Mouse (Mus musculus) intestine, embryonic 15.5 days (tissue): ENCODE data around the gene Olfr1066. TPM values are rescaled to one million over a fixed set of nuclear protein-coding genes. Genes with fewer than 3 reads are reported as not detected.
"Not testable (repeated sequence)": the region's sequence is repeated elsewhere in the genome, so short reads cannot be mapped to it uniquely, and the experiment has no call there.

Source experiments
- ATAC-seq: fragments of 200-750 bp; cut with Nextera tagmentation; 2 replicates; pipeline ENCODE4 v1.8.0; 2017; ENCODE audit warnings: moderate TSS enrichment, moderate library complexity
- H3K27ac ChIP-seq: fragments of 300-500 bp; sonication (generic); 2 replicates; pipeline ENCODE4 v1.5.1; 2015; ENCODE audit warnings: mild to moderate bottlenecking, inconsistent platforms
- H3K27me3 ChIP-seq: fragments of 300-500 bp; sonication (generic); replicated peaks from 2 replicates; pipeline ENCODE4 v1.6.1; 2015; ENCODE audit warnings: inconsistent platforms
- H3K36me3 ChIP-seq: fragments of 300-500 bp; sonication (generic); 2 replicates; pipeline ENCODE4 v1.6.1; 2015; ENCODE audit warnings: inconsistent platforms
- H3K4me1 ChIP-seq: fragments of 300-500 bp; sonication (generic); replicated peaks from 2 replicates; pipeline ENCODE4 v1.6.1; 2015; ENCODE audit warnings: inconsistent platforms
- H3K4me2 ChIP-seq: fragments of 300-500 bp; sonication (generic); replicated peaks from 2 replicates; pipeline ENCODE4 v1.6.1; 2015; ENCODE audit warnings: mild to moderate bottlenecking, inconsistent platforms
- H3K4me3 ChIP-seq: fragments of 300-500 bp; sonication (generic); replicated peaks from 2 replicates; pipeline ENCODE4 v1.5.1; 2015; ENCODE audit warnings: inconsistent platforms
- H3K9ac ChIP-seq: fragments of 300-500 bp; sonication (generic); 2 replicates; pipeline ENCODE4 v1.6.1; 2015; ENCODE audit warnings: inconsistent platforms
- H3K9me3 ChIP-seq: fragments of 300-500 bp; sonication (generic); 2 replicates; pipeline ENCODE4 v1.6.1; 2016; ENCODE audit warnings: inconsistent platforms
- WGBS: fragments of 180-500 bp; shearing (Covaris S2); methylation state at CpG from one replicate; pipeline ENCODE4 v1.1.7; 2015; 5-methylcytosine and 5-hydroxymethylcytosine counted together
- polyA plus RNA-seq: library from polyadenylated mRNA; unstranded; fragments of >200 nt; fragmentation: Nextera tagmentation; extraction: Ambion mirVana; gene quantifications from 2 replicates; pipeline ENCODE4 v1.2.1, GENCODE M21; 2015

The Olfr1066 gene
- polyA plus RNA-seq: not detected in 2 replicates

GRCm38 (mm10) chr2:86456169-86456568, at the start of gene Olfr1066:
Gene Olfr1066, minus strand, starts transcription at chr2:86456269.
- no peak within 1 kb of the TSS for H3K4me3 ChIP-seq
- WGBS: 95% methylated on average over 1 of the region's 1 CpGs
- ATAC-seq: no peak
- no peaks in the 10 kb centered on the region for H3K27me3 ChIP-seq
- H3K4me1 ChIP-seq: no peaks in the 10 kb centered on the region
- no peaks in the 10 kb centered on the region for H3K36me3 ChIP-seq
- no peak within 1 kb of the TSS for H3K9ac ChIP-seq
- H3K9me3 ChIP-seq: no peaks in the 10 kb centered on the region
- H3K27ac ChIP-seq: no peak within 1 kb of the TSS
- no peak within 1 kb of the TSS for H3K4me2 ChIP-seq

DNA sequence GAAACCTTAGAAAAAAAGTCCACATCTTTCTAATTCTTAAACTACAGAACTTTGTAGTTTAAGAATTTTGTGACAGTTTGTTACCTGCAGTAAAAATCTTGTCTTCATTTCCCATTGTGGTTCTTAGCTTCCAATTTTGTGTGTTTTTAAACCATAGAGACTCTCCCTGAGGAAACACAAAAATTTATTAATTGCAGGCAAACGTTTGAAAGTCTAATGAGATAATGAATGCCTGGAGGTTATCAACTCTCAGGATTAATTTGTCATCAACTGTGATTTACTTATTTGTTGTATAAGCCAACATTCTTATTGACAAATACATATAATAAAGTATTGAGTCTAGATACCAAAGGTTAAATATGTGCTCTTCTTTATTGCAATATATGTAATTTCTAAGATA, 31.2 kb upstream of the Olfr1066 start, which contains the start of gene Olfr228:
Gene Olfr228, minus strand, starts transcription at position 101 of the 400 bp plus-strand sequence.
- Histone ChIP-seq H3K27ac (no peak within 1 kb of the TSS), H3K9me3 (no peaks in the 10 kb centered on the region), H3K9ac (no peak within 1 kb of the TSS), H3K36me3 (no peaks in the 10 kb centered on the region), H3K4me3 (no peak within 1 kb of the TSS), H3K4me2 (no peak within 1 kb of the TSS), H3K4me1 (no peaks in the 10 kb centered on the region), H3K27me3 (no peaks in the 10 kb centered on the region)
- no peak for ATAC-seq
- WGBS: 34% methylated on average over 1 of the region's 1 CpGs

- peak; percentile 39; the same call in 1 of the 2 replicates for ATAC-seq
Measured at GRCm38 (mm10) chr2:86464442-86465109, 8.5 kb upstream of the Olfr1066 start.

GRCm38 (mm10) chr2:86460434-86460833, 4.4 kb upstream of the Olfr1066 start:
- no peak overlapping the region for H3K9ac ChIP-seq
- WGBS: 67% methylated on average over 1 of the region's 1 CpGs
- H3K27me3 ChIP-seq: no peaks in the 10 kb centered on the region
- H3K9me3 ChIP-seq: no peaks in the 10 kb centered on the region
- no peak overlapping the region for H3K27ac ChIP-seq
- H3K4me2 ChIP-seq: no peak overlapping the region
- no peak overlapping the region for H3K4me3 ChIP-seq
- no peaks in the 10 kb centered on the region for H3K4me1 ChIP-seq
- no peak for ATAC-seq
- no peaks in the 10 kb centered on the region for H3K36me3 ChIP-seq

More at GRCm38 (mm10) chr2:86464442-86465109, 8.5 kb upstream of the Olfr1066 start:
- Histone ChIP-seq H3K27ac (no peak overlapping the region), H3K4me3 (no peak overlapping the region), H3K4me2 (peak overlapping the region; percentile 35; the same call in 1 of the 2 replicates), H3K9me3 (no peaks in the 10 kb centered on the region), H3K36me3 (no peaks in the 10 kb centered on the region), H3K4me1 (no peaks in the 10 kb centered on the region), H3K27me3 (no peaks in the 10 kb centered on the region), H3K9ac (no peak overlapping the region)
- WGBS: 31% methylated on average over 10 of the region's 10 CpGs

- H3K9ac ChIP-seq, H3K4me2 ChIP-seq, H3K4me1 ChIP-seq, H3K27ac ChIP-seq, H3K4me3 ChIP-seq, H3K9me3 ChIP-seq, H3K36me3 ChIP-seq, H3K27me3 ChIP-seq, ATAC-seq: not testable (repeated sequence)
- WGBS: 70% methylated on average over 1 of the region's 1 CpGs
Measured at GRCm38 (mm10) chr2:86450491-86450890, 5.6 kb downstream of the Olfr1066 start, which contains the start of gene Olfr1065. Gene Olfr1065, minus strand, starts transcription at chr2:86450591.

DNA sequence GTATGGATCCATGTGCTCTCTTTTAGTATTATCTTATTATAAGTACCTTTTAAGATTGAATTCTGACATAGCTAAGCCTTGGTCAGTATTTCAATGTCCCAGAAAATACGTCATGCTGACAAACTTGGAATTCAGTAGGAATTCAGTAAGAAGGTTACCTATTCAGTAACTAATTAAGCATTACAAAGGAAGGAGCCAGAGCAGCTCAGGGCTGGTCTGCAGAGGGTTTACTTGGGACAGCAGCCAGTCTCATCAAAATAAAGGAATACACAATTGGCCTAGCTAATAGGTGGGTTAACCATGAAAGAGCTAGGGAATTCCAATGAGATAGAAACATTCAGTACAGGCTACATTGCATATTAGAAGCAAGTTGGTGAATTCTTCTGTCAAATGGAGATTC, 14.0 kb downstream of the Olfr1066 start:
- not testable (repeated sequence) for H3K9ac ChIP-seq, H3K4me2 ChIP-seq, H3K27ac ChIP-seq, H3K4me1 ChIP-seq, H3K36me3 ChIP-seq, H3K9me3 ChIP-seq, ATAC-seq, H3K27me3 ChIP-seq, H3K4me3 ChIP-seq
- 68% methylated on average over 1 of the region's 1 CpGs for WGBS

DNA sequence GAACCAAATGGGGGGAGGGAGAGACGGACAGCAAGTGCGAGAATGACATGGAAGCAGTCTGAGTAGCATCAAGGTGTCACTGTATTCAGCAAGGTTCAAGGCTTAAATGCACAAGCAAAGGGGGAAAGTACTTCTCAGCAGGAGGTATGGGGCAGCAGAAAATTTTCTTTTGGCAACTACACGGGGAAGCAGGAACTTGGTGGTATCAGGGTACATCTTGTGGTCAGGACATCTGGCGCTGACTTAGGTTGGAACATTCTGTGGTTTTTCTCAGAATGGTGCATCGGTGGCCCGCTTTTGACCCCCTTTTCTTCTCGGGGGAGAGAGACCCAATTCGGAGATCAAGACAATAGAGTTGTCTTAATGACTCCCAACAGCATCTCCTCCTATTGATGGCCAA, 27.6 kb downstream of the Olfr1066 start:
- not testable (repeated sequence) for H3K4me3 ChIP-seq, H3K4me1 ChIP-seq, H3K27me3 ChIP-seq, H3K9me3 ChIP-seq, H3K36me3 ChIP-seq, H3K9ac ChIP-seq, ATAC-seq, H3K4me2 ChIP-seq, H3K27ac ChIP-seq
- 88% methylated on average over 8 of the region's 8 CpGs for WGBS

DNA sequence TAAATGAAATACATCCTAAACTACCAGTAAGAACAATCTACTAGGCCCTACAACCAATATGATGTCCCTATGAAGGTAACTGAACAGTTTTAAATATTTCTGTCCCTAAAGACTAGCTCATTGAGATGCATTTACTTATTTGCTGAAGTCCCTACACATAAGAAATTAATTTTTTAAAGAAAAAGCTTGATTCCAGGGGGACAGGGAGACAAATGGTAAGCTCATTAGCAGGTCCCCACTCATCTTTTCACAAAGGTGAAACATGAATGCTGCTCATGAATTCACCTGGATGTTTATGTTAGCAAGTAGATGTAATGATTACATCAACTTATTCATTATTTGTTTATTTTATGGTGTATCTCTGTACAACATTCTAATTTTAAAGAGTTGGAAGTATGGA, 29.4 kb downstream of the Olfr1066 start, which contains the start of gene Olfr1062:
Gene Olfr1062, minus strand, starts transcription at position 101 of the 400 bp plus-strand sequence.
- not testable (repeated sequence) for H3K9me3 ChIP-seq, H3K4me2 ChIP-seq, H3K4me3 ChIP-seq, H3K36me3 ChIP-seq, H3K4me1 ChIP-seq, ATAC-seq, H3K27me3 ChIP-seq, H3K9ac ChIP-seq, H3K27ac ChIP-seq

DNA sequence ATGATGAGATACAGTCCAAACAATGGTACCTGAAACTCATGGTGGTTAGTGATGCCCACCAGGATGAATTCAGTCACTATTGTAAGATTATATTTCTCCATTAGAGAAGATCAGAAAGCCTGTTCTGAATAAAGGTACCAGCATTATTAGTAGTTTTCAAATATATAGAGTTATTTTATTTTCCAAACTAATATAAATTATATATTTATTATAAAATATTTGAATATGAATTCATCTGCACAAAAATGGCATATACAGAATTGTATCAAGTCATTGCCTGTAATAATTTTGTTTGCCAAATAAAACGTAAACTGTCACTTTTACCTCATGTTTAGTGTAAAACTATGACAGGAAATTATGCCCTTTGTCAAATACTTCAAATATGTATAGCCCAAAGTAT, 42.1 kb downstream of the Olfr1066 start, which contains the start of gene Olfr1061:
Gene Olfr1061, minus strand, starts transcription at position 101 of the 400 bp plus-strand sequence.
- no peak for ATAC-seq
- Histone ChIP-seq H3K9ac (no peak within 1 kb of the TSS), H3K4me3 (no peak within 1 kb of the TSS), H3K4me1 (no peaks in the 10 kb centered on the region), H3K36me3 (no peaks in the 10 kb centered on the region), H3K27me3 (no peaks in the 10 kb centered on the region), H3K27ac (no peak within 1 kb of the TSS), H3K9me3 (no peaks in the 10 kb centered on the region), H3K4me2 (no peak within 1 kb of the TSS)
- WGBS: 84% methylated on average over 1 of the region's 1 CpGs

Other genes with a start within 250 kb of the Olfr1066 start
- gene Olfr1046, start 237.0 kb downstream of the Olfr1066 start, polyA plus RNA-seq: not detected in 2 replicates
- not detected in 2 replicates for gene Olfr1047, start 224.9 kb downstream of the Olfr1066 start, polyA plus RNA-seq
- gene Olfr1048, start 216.0 kb downstream of the Olfr1066 start, polyA plus RNA-seq: not detected in 2 replicates
- not detected in 2 replicates for gene Olfr1049, start 197.9 kb downstream of the Olfr1066 start, polyA plus RNA-seq
- not detected in 2 replicates for gene Olfr1051, start 177.2 kb downstream of the Olfr1066 start, polyA plus RNA-seq
- not detected in 2 replicates for gene Olfr1052, start 163.8 kb downstream of the Olfr1066 start, polyA plus RNA-seq
- gene Olfr1053, start 141.0 kb downstream of the Olfr1066 start, polyA plus RNA-seq: not detected in 2 replicates
- not detected in 2 replicates for gene Olfr1054, start 120.8 kb downstream of the Olfr1066 start, polyA plus RNA-seq
- gene Olfr1055, start 106.0 kb downstream of the Olfr1066 start, polyA plus RNA-seq: not detected in 2 replicates
- not detected in 2 replicates for gene Olfr1056, start 93.8 kb downstream of the Olfr1066 start, polyA plus RNA-seq
- not detected in 2 replicates for gene Olfr1057, start 77.9 kb downstream of the Olfr1066 start, polyA plus RNA-seq
- gene Olfr1058, start 67.7 kb downstream of the Olfr1066 start, polyA plus RNA-seq: not detected in 2 replicates
- not detected in 2 replicates for gene Olfr1061, start 42.2 kb downstream of the Olfr1066 start, polyA plus RNA-seq
- not detected in 2 replicates for gene Olfr1062, start 29.5 kb downstream of the Olfr1066 start, polyA plus RNA-seq
- not detected in 2 replicates for gene Olfr1065, start 5.7 kb downstream of the Olfr1066 start, polyA plus RNA-seq
- not detected in 2 replicates for gene Olfr228, start 31.1 kb upstream of the Olfr1066 start, polyA plus RNA-seq
- not detected in 2 replicates for gene Olfr1076, start 52.2 kb upstream of the Olfr1066 start, polyA plus RNA-seq
- gene Olfr1079, start 86.2 kb upstream of the Olfr1066 start, polyA plus RNA-seq: not detected in 2 replicates
- gene Olfr1080, start 102.0 kb upstream of the Olfr1066 start, polyA plus RNA-seq: not detected in 2 replicates
- gene Olfr1082, start 142.7 kb upstream of the Olfr1066 start, polyA plus RNA-seq: not detected in 2 replicates
- not detected in 2 replicates for gene Olfr1084, start 183.5 kb upstream of the Olfr1066 start, polyA plus RNA-seq
- not detected in 2 replicates for gene Olfr1085, start 205.8 kb upstream of the Olfr1066 start, polyA plus RNA-seq
- gene Olfr1086, start 223.8 kb upstream of the Olfr1066 start, polyA plus RNA-seq: not detected in 2 replicates
- gene Olfr1087, start 242.1 kb upstream of the Olfr1066 start, polyA plus RNA-seq: not detected in 2 replicates